Mouse (Mus musculus) heart, postnatal 4 days (tissue): ENCODE results near the gene Musk. TPM values are rescaled to one million over a fixed set of nuclear protein-coding genes. Genes with fewer than 3 reads are reported as not detected.

ENCODE experiments used
- DNase-seq: peaks from one replicate; pipeline ENCODE4 v3.0.0; 2021
- total RNA-seq, 2 experiments: library from RNA; stranded (reverse); gene quantifications; 2 replicates each; pipeline ENCODE4 v1.2.3; 2021

Gene Musk
- total RNA-seq, 2 experiments from 2014 or later: 0.38 to 0.47 TPM

- no peak for DNase-seq
Observed at GRCm38 (mm10) chr4:58317536-58317935, 31.8 kb downstream of the Musk start.

GRCm38 (mm10) chr4:58320293-58320692, 34.5 kb downstream of the Musk start:
- DNase-seq: no peak

GRCm38 (mm10) chr4:58326746-58327145, 41.0 kb downstream of the Musk start:
- DNase-seq: no peak

- no peak for DNase-seq
Observed at GRCm38 (mm10) chr4:58328231-58328630, 42.5 kb downstream of the Musk start.

- no peak for DNase-seq
Observed at GRCm38 (mm10) chr4:58330016-58330415, 44.3 kb downstream of the Musk start.

GRCm38 (mm10) chr4:58330864-58331638, 45.3 kb downstream of the Musk start:
- DNase-seq: no peak

GRCm38 (mm10) chr4:58332394-58332793, 46.6 kb downstream of the Musk start:
- DNase-seq: no peak

GRCm38 (mm10) chr4:58336227-58336626, 50.5 kb downstream of the Musk start:
- no peak for DNase-seq

- DNase-seq: no peak
Observed at GRCm38 (mm10) chr4:58339226-58339625, 53.5 kb downstream of the Musk start.

- no peak for DNase-seq
Observed at GRCm38 (mm10) chr4:58350206-58350605, 64.4 kb downstream of the Musk start.

GRCm38 (mm10) chr4:58351165-58351564, 65.4 kb downstream of the Musk start:
- no peak for DNase-seq

GRCm38 (mm10) chr4:58351590-58351989, 65.8 kb downstream of the Musk start:
- DNase-seq: no peak

- no peak for DNase-seq
Observed at GRCm38 (mm10) chr4:58358996-58359395, 73.2 kb downstream of the Musk start.

GRCm38 (mm10) chr4:58365321-58365720, 79.6 kb downstream of the Musk start:
- no peak for DNase-seq

- DNase-seq: no peak
Observed at GRCm38 (mm10) chr4:58371106-58371505, 85.3 kb downstream of the Musk start.

- peak; percentile 11 for DNase-seq
Observed at GRCm38 (mm10) chr4:58373599-58373998, 87.8 kb downstream of the Musk start.

GRCm38 (mm10) chr4:58374141-58374870, 88.5 kb downstream of the Musk start:
- peak; percentile 58 for DNase-seq

GRCm38 (mm10) chr4:58379186-58379585, 93.4 kb downstream of the Musk start:
- DNase-seq: no peak

- DNase-seq: peak; percentile 64
Observed at GRCm38 (mm10) chr4:58400861-58401341, 115.1 kb downstream of the Musk start.

GRCm38 (mm10) chr4:58401973-58402501, 116.3 kb downstream of the Musk start:
- no peak for DNase-seq

GRCm38 (mm10) chr4:58413188-58414185, 127.7 kb downstream of the Musk start:
- DNase-seq: peak; percentile 62

GRCm38 (mm10) chr4:58415537-58415936, 129.8 kb downstream of the Musk start:
- no peak for DNase-seq
